Mouse (Mus musculus) left cerebral cortex, postnatal 4 days (tissue): ENCODE measurements around the gene Oas1g. TPM values are rescaled to one million over a fixed set of nuclear protein-coding genes. Genes with fewer than 3 reads are reported as not detected.

Experiments used
- DNase-seq: peaks from one replicate; pipeline ENCODE4 v3.0.0-alpha.2; 2022
- intact Hi-C: fragments of 180-260 bp; cut with DNase I; formaldehyde crosslinking; loops from one replicate; pipeline ENCODE4 v1.15.1; 2025
- microRNA-seq: library from miRNA; unstranded; fragments of <30 nt; microRNA quantifications from one replicate; pipeline ENCODE4 v1.2.0, GENCODE M21; 2022
- total RNA-seq, 2 experiments: library from RNA; stranded (reverse); gene quantifications; 2 replicates each; pipeline ENCODE4 v1.2.3; 2021

The Oas1g gene
- total RNA-seq, 2 experiments from 2014 or later, result not detected

DNA sequence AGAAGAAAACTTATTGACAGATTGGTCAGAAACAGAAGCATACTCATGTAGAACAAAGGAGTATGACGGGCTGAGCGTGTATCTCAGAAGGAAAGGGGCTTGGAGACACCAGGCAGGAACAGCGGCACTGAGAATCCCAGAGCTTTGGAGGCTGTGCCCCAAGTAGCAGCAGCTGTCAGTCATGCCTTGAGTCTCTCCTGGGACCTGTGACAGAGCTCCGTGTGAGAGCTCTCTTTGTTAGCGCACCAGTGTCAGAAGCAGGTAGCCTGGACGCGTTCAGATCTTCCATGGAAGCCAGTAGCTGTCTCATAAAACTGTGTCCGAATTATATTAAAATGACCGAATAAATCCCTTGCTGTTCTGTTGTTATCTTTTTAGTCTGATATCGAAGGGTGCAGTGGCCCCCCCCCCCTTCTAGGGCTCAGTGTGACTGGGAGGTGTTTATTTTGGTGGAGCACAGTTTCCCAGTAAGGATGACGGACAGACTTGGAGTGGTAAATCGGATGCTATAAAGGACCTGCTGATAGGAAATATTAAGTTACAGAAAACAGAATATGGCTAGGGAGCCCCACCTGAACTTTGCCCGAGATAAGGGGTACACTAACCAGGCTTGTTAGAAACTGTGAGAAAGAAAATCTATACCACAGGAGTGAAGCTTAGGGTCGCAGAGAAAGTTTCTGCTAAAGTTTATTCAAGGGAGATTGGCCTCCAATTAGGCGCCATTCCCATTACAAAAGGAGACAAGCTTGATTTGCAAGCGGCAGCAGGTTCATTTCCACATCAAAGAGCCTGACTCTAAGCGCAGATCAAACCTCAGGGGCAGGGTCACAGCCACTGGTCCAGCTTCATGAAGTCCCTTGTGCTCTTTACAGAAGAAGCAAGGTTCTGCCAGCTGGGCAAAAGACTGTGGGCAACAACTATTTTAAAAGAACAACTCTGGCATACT, 53.8 kb downstream of the Oas1g start:
- intact Hi-C loops, result no loop called here
- no peak for DNase-seq

DNA sequence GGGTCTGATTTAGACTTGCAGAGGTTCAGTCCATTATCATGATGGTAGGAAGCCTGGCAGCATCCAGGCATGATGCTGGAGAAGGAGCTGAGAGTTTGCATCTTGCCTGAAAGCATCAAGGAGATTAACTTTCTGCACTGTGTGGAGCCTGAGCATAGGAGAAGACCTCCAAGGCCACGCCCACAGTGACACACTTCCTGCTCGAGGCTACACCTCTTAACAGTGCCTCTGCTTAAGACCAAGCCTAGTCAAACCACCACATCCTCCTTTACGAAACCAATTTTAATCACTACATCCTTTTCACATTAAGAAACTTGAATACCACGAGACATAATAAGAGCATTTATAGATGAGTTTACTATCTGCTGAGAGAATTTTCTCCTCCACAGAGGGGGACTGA, 56.4 kb downstream of the Oas1g start:
- intact Hi-C loops, result no loop called here
- no peak for DNase-seq

Small RNAs within 50 kb of the gene (microRNA-seq; reads per million reads assigned to microRNA genes)
- not detected for gene Gm22907

Other genes with a start within 250 kb of the Oas1g start
- 10 to 100 TPM; 42.2 to 54.6 TPM for gene Rasal1, start 238.8 kb downstream of the Oas1g start, total RNA-seq
- gene Dtx1, start 175.7 kb downstream of the Oas1g start, total RNA-seq, result 100 to 1,000 TPM; 122 to 124 TPM
- gene Oas2, start 137.8 kb downstream of the Oas1g start, total RNA-seq, result not detected
- under 1 TPM in 1 of 2 experiments, not detected in 1; 0.18 TPM for gene Oas3, start 110.0 kb downstream of the Oas1g start, total RNA-seq
- gene Oas1e, start 92.1 kb downstream of the Oas1g start, total RNA-seq, result not detected
- gene Oas1c, start 75.1 kb downstream of the Oas1g start, total RNA-seq, result 1 to 10 TPM; 1.0 to 1.3 TPM
- not detected for gene Oas1f, start 40.2 kb downstream of the Oas1g start, total RNA-seq
- gene Oas1h, start 26.2 kb downstream of the Oas1g start, total RNA-seq, result not detected
- under 1 TPM in 1 of 2 experiments, not detected in 1; 0.20 TPM for gene Oas1a, start 19.9 kb upstream of the Oas1g start, total RNA-seq
- not detected for gene Oas1d, start 26.9 kb upstream of the Oas1g start, total RNA-seq
- 100 to 1,000 TPM; 104 TPM for gene Rph3a, start 122.5 kb upstream of the Oas1g start, total RNA-seq